Mouse (Mus musculus) hindbrain, embryonic 11.5 days (tissue): Measurements from ENCODE around the gene Capn5. TPM values are rescaled to one million over a fixed set of nuclear protein-coding genes. Genes with fewer than 3 reads are reported as not detected.

Source experiments
- ATAC-seq: fragments of 200-750 bp; cut with Nextera tagmentation; 2 replicates; pipeline ENCODE4 v1.8.0; 2017; ENCODE audit warnings: mild to moderate bottlenecking, moderate TSS enrichment, moderate library complexity; ENCODE audit not compliant: low FRiP score
- DNase-seq: peaks from one replicate; pipeline ENCODE4 v3.0.0-alpha.2; 2015; ENCODE audit warnings: low spot score
- H3K27ac ChIP-seq: fragments of 300-500 bp; sonication (generic); 2 replicates; pipeline ENCODE4 v1.5.1; 2014; ENCODE audit warnings: mild to moderate bottlenecking, low read depth, low read length
- H3K27me3 ChIP-seq: fragments of 300-500 bp; sonication (generic); 2 replicates; pipeline ENCODE4 v1.6.1; 2014; ENCODE audit warnings: mild to moderate bottlenecking, low read length, moderate library complexity, mixed read lengths; ENCODE audit not compliant: control insufficient read depth, insufficient read depth
- H3K36me3 ChIP-seq: fragments of 300-500 bp; sonication (generic); 2 replicates; pipeline ENCODE4 v1.6.1; 2014; ENCODE audit warnings: mild to moderate bottlenecking, low read length, moderate library complexity, mixed read lengths; ENCODE audit not compliant: control insufficient read depth, insufficient read depth
- H3K4me1 ChIP-seq: fragments of 300-500 bp; sonication (generic); replicated peaks from 2 replicates; pipeline ENCODE4 v1.6.1; 2014; ENCODE audit warnings: low read length, mixed read lengths; ENCODE audit not compliant: control insufficient read depth, insufficient read depth
- H3K4me2 ChIP-seq: fragments of 300-500 bp; sonication (generic); replicated peaks from 2 replicates; pipeline ENCODE4 v1.6.1; 2014; ENCODE audit warnings: mild to moderate bottlenecking, low read depth, low read length
- H3K4me3 ChIP-seq: fragments of 300-500 bp; sonication (generic); 2 replicates; pipeline ENCODE4 v1.5.1; 2014; ENCODE audit warnings: low read depth, low read length
- H3K9ac ChIP-seq: fragments of 300-500 bp; sonication (generic); 2 replicates; pipeline ENCODE4 v1.6.1; 2014; ENCODE audit warnings: low read depth, low read length
- H3K9me3 ChIP-seq: fragments of 300-500 bp; sonication (generic); 2 replicates; pipeline ENCODE4 v1.6.1; 2016; ENCODE audit warnings: low read length; ENCODE audit not compliant: control insufficient read depth
- WGBS: fragments of 180-500 bp; shearing (Covaris S2); extraction: QIAGEN DNeasy Blood & Tissue Kit; methylation state at CpG from one replicate; pipeline ENCODE4 v1.1.7; 2014; 5-methylcytosine and 5-hydroxymethylcytosine counted together
- polyA plus RNA-seq: library from polyadenylated mRNA; unstranded; fragments of >200 nt; fragmentation: Nextera tagmentation; extraction: Ambion mirVana; gene quantifications from 2 replicates; pipeline ENCODE4 v1.2.1, GENCODE M21; 2014

The Capn5 gene
- polyA plus RNA-seq, 1 experiment from 2014 or later, result 4.8 TPM

DNA sequence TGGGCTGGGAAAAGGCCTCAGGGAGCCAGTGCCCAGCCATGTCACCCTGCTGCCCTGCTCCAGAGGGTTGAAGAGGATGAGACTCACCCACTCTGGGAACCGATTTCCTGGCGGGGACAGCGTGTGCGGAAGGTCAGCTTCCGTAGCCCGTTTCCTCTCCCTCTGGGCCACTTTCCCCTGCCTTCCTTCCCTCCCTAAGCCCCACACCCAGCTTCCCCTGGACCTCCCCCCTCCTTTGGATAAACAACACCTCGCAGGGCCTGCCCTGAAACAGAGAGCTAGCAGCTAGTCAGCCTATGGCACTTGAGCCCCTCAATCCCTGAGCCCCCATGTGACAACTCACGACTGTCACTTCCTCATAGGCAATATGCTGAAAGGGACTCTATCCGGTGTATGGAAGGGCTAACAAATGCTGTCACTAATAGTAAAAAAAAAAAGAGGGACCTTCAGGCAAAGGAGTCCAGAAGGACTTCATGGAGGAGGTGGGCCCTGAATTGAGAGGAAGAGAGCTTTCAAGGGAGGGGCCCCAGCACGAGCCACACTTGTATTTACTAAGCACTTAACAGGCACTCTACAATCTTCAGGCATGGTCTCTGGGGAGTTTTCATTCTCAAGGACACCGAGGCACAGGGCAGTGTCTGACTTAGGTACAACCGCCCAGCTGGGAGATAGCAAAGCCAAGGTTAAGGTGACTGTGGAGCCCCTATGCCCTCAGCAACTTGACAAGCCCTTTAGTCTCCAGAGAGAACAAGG lies 93.4 kb downstream of the Capn5 start:
- no peak overlapping the region for H3K9ac ChIP-seq
- H3K4me2 ChIP-seq, result no peak overlapping the region
- peaks cover 3% of the 10 kb centered on the region; the same call in 1 of the 2 replicates for H3K4me1 ChIP-seq
- H3K36me3 ChIP-seq, result no peaks in the 10 kb centered on the region
- no peak overlapping the region for H3K27ac ChIP-seq
- no peak overlapping the region for H3K4me3 ChIP-seq
- 66% methylated on average over 12 of the region's 12 CpGs for WGBS
- H3K9me3 ChIP-seq, result no peaks in the 10 kb centered on the region
- no peak for DNase-seq
- ATAC-seq, result no peak
- H3K27me3 ChIP-seq, result no peaks in the 10 kb centered on the region

DNA sequence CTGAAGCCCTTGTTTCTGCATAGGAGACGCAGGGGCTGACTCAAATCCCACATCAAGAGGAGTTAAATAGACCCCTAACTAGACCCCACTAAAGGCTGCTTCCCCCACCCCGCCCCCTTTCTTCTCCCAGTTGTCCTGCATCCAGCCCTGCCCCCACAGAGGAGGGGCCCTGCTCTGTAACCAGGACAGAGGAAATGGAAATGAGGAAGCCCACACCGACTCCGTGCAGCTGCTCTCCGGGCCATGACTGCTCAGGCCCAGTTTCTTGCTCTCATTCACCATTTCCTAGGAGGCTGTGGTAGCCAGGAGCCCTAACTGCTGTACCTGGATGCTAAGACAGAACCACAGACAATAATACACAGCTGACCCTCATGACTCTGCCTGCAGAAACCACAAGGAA lies 95.7 kb downstream of the Capn5 start:
- ATAC-seq (peak; percentile 84), DNase-seq (peak; percentile 57)
- no peak overlapping the region for H3K4me3 ChIP-seq
- no peak overlapping the region for H3K4me2 ChIP-seq
- 13% methylated on average over 5 of the region's 5 CpGs for WGBS
- no peak overlapping the region for H3K27ac ChIP-seq
- H3K36me3 ChIP-seq, result no peaks in the 10 kb centered on the region
- peaks cover 3% of the 10 kb centered on the region; the same call in 1 of the 2 replicates for H3K4me1 ChIP-seq
- H3K27me3 ChIP-seq, result no peaks in the 10 kb centered on the region
- no peaks in the 10 kb centered on the region for H3K9me3 ChIP-seq
- no peak overlapping the region for H3K9ac ChIP-seq

DNA sequence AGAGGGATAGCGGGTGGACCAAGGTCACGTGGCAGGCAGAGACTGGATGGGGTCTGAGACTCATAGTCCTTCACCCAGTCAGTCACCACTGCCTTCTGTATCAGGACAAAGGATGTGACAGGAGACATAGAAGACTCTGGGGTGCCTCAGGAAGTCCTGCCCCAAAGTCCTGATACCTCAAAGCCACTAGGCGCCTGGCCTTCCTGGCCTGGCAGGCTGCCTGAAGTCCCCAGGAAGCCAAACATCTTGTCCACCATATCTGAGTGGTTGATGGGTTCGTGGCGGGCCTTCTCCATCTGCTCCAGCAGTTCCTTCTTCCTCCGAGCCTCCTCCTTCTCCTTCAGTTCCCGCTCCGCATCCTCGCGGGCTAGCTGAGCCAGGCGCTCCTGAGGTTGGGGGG lies 100.6 kb downstream of the Capn5 start:
- no peak overlapping the region for H3K4me3 ChIP-seq

DNA sequence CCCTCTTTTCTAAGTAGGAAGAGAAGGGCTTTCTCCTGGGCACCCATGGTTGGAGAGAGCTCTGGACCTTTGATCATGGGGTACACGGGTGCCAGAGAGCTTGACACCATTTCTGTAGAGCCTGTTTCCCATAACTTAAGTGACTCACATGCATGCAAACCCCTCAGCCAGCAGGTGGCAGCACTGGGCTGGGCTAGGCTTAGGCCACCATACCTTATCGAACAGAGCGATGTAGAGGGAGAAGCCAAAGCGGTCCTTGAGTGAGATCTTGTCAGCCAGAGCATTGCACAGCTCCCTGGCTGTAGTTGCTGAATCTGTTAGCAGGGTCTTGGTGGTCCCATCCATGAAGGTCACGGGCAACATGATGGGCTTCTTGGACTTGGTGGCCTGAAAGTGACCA lies 106.5 kb downstream of the Capn5 start:
- 32% methylated on average over 5 of the region's 5 CpGs for WGBS

More for the DNA sequence above, 100.6 kb downstream of the Capn5 start:
- Histone ChIP-seq H3K4me1 (0 out of 2 replicates have a peak, but pooled peaks cover 3% of the 10 kb centered on the region), H3K9ac (no peak overlapping the region), H3K36me3 (no peaks in the 10 kb centered on the region), H3K4me2 (no peak overlapping the region), H3K9me3 (no peaks in the 10 kb centered on the region), H3K27ac (no peak overlapping the region), H3K27me3 (no peaks in the 10 kb centered on the region)
- ATAC-seq, result no peak
- no peak for DNase-seq
- 89% methylated on average over 11 of the region's 11 CpGs for WGBS

More for the DNA sequence above, 106.5 kb downstream of the Capn5 start:
- Histone ChIP-seq H3K27ac (no peak overlapping the region), H3K27me3 (no peaks in the 10 kb centered on the region), H3K9ac (no peak overlapping the region), H3K4me2 (no peak overlapping the region), H3K9me3 (no peaks in the 10 kb centered on the region), H3K36me3 (no peaks in the 10 kb centered on the region), H3K4me1 (no peaks in the 10 kb centered on the region), H3K4me3 (no peak overlapping the region)
- peak; percentile 55; the same call in 1 of the 2 replicates for ATAC-seq
- peak; percentile 94 for DNase-seq

Other genes starting within 250 kb of the Capn5 start
- gene Myo7a, start 58.8 kb downstream of the Capn5 start, polyA plus RNA-seq, result 10.7 and 15.2 TPM in 2 replicates
- gene Omp, start 32.8 kb downstream of the Capn5 start, polyA plus RNA-seq, result 0.24 and 0.25 TPM in 2 replicates
- gene B3gnt6, start 21.2 kb upstream of the Capn5 start, polyA plus RNA-seq, result 0.10 and 0.20 TPM in 2 replicates
- 16.9 and 17.5 TPM in 2 replicates for gene Acer3, start 142.9 kb upstream of the Capn5 start, polyA plus RNA-seq
- 6.7 and 9.1 TPM in 2 replicates for gene Tsku, start 183.1 kb upstream of the Capn5 start, polyA plus RNA-seq